Mouse (Mus musculus) midbrain, embryonic 15.5 days (tissue): ENCODE measurements around the gene Kcnh3. TPM values are rescaled to one million over a fixed set of nuclear protein-coding genes. Genes with fewer than 3 reads are reported as not detected.

Source experiments
- ATAC-seq: fragments of 200-750 bp; cut with Nextera tagmentation; replicated peaks from 2 replicates; pipeline ENCODE4 v1.8.0; 2017; ENCODE audit warnings: moderate TSS enrichment
- H3K27ac ChIP-seq: fragments of 300-500 bp; sonication (generic); 2 replicates; pipeline ENCODE4 v1.5.1; 2015; ENCODE audit warnings: mild to moderate bottlenecking, inconsistent platforms
- H3K27me3 ChIP-seq: fragments of 300-500 bp; sonication (generic); replicated peaks from 2 replicates; pipeline ENCODE4 v1.6.1; 2015; ENCODE audit warnings: inconsistent platforms
- H3K36me3 ChIP-seq: fragments of 300-500 bp; sonication (generic); replicated peaks from 2 replicates; pipeline ENCODE4 v1.6.1; 2015; ENCODE audit warnings: inconsistent platforms
- H3K4me1 ChIP-seq: fragments of 300-500 bp; sonication (generic); 2 replicates; pipeline ENCODE4 v1.6.1; 2015; ENCODE audit warnings: inconsistent platforms
- H3K4me2 ChIP-seq: fragments of 300-500 bp; sonication (generic); 2 replicates; pipeline ENCODE4 v1.6.1; 2015; ENCODE audit warnings: inconsistent platforms, mild to moderate bottlenecking, moderate library complexity
- H3K4me3 ChIP-seq: fragments of 300-500 bp; sonication (generic); 2 replicates; pipeline ENCODE4 v1.5.1; 2015; ENCODE audit warnings: mild to moderate bottlenecking, inconsistent platforms
- H3K9ac ChIP-seq: fragments of 300-500 bp; sonication (generic); 2 replicates; pipeline ENCODE4 v1.6.1; 2015; ENCODE audit warnings: mild to moderate bottlenecking, inconsistent platforms
- H3K9me3 ChIP-seq: fragments of 300-500 bp; sonication (generic); 2 replicates; pipeline ENCODE4 v1.6.1; 2016; ENCODE audit warnings: inconsistent platforms
- WGBS: fragments of 180-500 bp; shearing (Covaris S2); methylation state at CpG from one replicate; pipeline ENCODE4 v1.1.7; 2015; ENCODE audit warnings: mixed read lengths; 5-methylcytosine and 5-hydroxymethylcytosine counted together
- polyA plus RNA-seq: library from polyadenylated mRNA; unstranded; fragments of >200 nt; fragmentation: Nextera tagmentation; extraction: Ambion mirVana; gene quantifications from 2 replicates; pipeline ENCODE4 v1.2.1, GENCODE M21; 2015

The Kcnh3 gene
- polyA plus RNA-seq, 1 experiment from 2014 or later = 0.25 TPM

- H3K4me1 ChIP-seq = peaks cover 10% of the 10 kb centered on the region
- H3K36me3 ChIP-seq = no peaks in the 10 kb centered on the region
- no peak overlapping the region for H3K27ac ChIP-seq
- H3K9me3 ChIP-seq = no peaks in the 10 kb centered on the region
- 52% methylated on average over 10 of the region's 10 CpGs for WGBS
- no peak overlapping the region for H3K4me3 ChIP-seq
- no peak for ATAC-seq
- no peak overlapping the region for H3K9ac ChIP-seq
- H3K27me3 ChIP-seq = 0 out of 2 replicates have a peak, but pooled peaks cover under 1% of the 10 kb centered on the region
- H3K4me2 ChIP-seq = no peak overlapping the region
These were observed 38.0 kb downstream of the Kcnh3 start for GRCm38 (mm10) chr15:99262702-99263101.

DNA sequence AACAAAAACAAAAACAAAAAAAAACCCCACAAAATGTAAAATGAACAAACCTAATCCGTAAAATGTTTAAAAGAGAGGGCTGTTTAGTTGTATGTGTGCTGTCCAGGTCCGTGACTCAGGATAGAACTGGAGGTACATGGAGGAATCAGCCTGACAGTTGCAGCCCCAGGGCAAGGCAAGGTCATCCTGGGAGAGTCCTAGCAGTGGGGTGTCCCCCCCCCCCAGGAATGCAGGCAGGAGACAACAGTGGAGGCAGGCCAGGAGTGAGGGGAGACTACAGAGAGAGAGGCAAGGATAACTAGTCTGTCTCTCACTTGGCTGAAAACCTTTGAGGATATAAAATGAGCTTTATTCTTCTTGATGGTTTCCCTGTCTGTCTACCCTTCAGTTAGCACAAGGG, 39.7 kb downstream of the Kcnh3 start:
- Histone ChIP-seq H3K4me3 (no peak overlapping the region), H3K9me3 (no peaks in the 10 kb centered on the region), H3K27me3 (no peaks in the 10 kb centered on the region), H3K9ac (no peak overlapping the region), H3K4me2 (no peak overlapping the region), H3K36me3 (no peaks in the 10 kb centered on the region), H3K27ac (no peak overlapping the region), H3K4me1 (peaks cover 8% of the 10 kb centered on the region)
- 85% methylated on average over 2 of the region's 2 CpGs for WGBS
- ATAC-seq = no peak

DNA sequence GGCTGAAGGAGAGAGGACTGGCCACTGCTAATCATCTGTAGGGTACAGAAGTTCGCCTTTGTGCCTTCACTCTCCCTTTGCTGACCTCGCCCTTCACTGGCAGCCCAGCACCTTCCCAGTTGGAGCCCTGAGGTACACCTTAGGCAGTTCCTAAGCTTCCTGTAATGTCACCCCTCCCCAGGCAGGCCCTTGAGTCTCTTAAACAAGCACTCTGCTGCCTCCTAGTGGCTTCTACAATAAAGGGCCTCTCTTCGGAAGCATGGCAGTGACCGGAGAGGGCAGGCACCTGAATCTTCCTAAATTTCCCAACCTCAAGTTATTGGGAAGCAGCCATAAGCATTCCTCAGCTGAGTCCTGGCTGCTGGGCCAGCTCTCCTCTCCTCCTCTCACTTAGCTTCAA, 41.0 kb downstream of the Kcnh3 start:
- ATAC-seq = no peak

GRCm38 (mm10) chr15:99276095-99276494, 51.4 kb downstream of the Kcnh3 start:
- WGBS = 88% methylated on average over 8 of the region's 8 CpGs
- ATAC-seq = no peak
- H3K9me3 ChIP-seq = no peaks in the 10 kb centered on the region

More for the DNA sequence above, 41.0 kb downstream of the Kcnh3 start:
- Histone ChIP-seq H3K4me2 (no peak overlapping the region), H3K36me3 (no peaks in the 10 kb centered on the region), H3K27ac (no peak overlapping the region), H3K27me3 (no peaks in the 10 kb centered on the region), H3K9ac (no peak overlapping the region), H3K4me3 (no peak overlapping the region), H3K4me1 (no peaks in the 10 kb centered on the region), H3K9me3 (no peaks in the 10 kb centered on the region)
- WGBS = 24% methylated on average over 4 of the region's 4 CpGs

DNA sequence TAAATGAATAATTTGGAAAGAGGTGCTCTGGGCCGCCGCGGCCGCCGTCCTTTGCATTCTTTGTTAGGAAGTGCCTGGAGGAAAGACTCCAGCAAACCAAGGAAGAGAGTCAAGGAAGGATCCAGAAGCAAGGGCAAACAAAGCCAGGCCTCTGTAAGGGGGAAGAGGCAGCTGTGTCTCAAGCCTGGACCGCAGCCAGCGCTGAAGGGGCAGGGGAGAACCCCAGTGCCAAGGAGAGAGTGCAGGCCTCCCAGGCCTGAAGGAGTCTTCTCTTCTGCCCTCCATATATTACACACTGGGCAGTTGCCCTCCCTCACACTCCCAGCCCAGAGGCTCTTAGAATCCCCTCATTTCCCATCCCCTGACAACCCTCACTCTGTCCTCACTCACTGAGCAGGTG, 53.6 kb downstream of the Kcnh3 start:
- Histone ChIP-seq H3K27ac (no peak overlapping the region), H3K4me1 (no peaks in the 10 kb centered on the region), H3K27me3 (no peaks in the 10 kb centered on the region), H3K4me2 (no peak overlapping the region), H3K4me3 (no peak overlapping the region), H3K9ac (no peak overlapping the region), H3K9me3 (no peaks in the 10 kb centered on the region), H3K36me3 (no peaks in the 10 kb centered on the region)
- ATAC-seq = no peak
- 84% methylated on average over 7 of the region's 7 CpGs for WGBS

More at GRCm38 (mm10) chr15:99276095-99276494, 51.4 kb downstream of the Kcnh3 start:
- Histone ChIP-seq H3K4me2 (no peak overlapping the region), H3K4me1 (no peaks in the 10 kb centered on the region), H3K36me3 (no peaks in the 10 kb centered on the region), H3K4me3 (no peak overlapping the region), H3K9ac (no peak overlapping the region), H3K27me3 (no peaks in the 10 kb centered on the region), H3K27ac (no peak overlapping the region)

DNA sequence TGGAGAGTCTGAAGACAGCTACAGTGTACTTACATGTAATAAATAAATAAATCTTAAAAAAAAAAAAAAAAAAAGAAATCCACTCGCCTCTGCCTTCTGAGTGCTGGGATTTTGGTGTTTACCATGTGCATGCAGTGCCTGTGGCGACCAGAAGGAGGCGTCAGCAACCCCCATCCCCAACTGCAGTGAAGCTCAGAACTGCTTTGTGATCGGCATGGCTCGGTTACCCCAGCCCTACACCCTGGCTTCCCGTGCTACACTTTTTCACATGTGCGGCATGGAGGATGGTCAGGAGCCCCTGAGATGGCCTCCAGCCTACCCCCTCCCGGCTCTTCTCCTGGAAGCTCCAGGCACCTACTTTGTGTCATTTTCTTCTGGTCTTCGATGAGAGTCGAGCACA, 58.8 kb downstream of the Kcnh3 start:
- Histone ChIP-seq H3K9me3 (no peaks in the 10 kb centered on the region), H3K9ac (no peak overlapping the region), H3K27ac (no peak overlapping the region), H3K4me3 (no peak overlapping the region), H3K4me1 (no peaks in the 10 kb centered on the region), H3K4me2 (no peak overlapping the region), H3K36me3 (no peaks in the 10 kb centered on the region), H3K27me3 (no peaks in the 10 kb centered on the region)
- no peak for ATAC-seq
- 67% methylated on average over 10 of the region's 10 CpGs for WGBS

GRCm38 (mm10) chr15:99284527-99285188, 60.0 kb downstream of the Kcnh3 start:
- no peak for ATAC-seq
- Histone ChIP-seq H3K4me2 (no peak overlapping the region), H3K9ac (no peak overlapping the region), H3K36me3 (no peaks in the 10 kb centered on the region), H3K4me3 (no peak overlapping the region), H3K9me3 (no peaks in the 10 kb centered on the region), H3K27me3 (no peaks in the 10 kb centered on the region), H3K27ac (no peak overlapping the region), H3K4me1 (no peaks in the 10 kb centered on the region)
- 48% methylated on average over 14 of the region's 14 CpGs for WGBS

- no peaks in the 10 kb centered on the region for H3K9me3 ChIP-seq
- no peak overlapping the region for H3K27ac ChIP-seq
- no peak overlapping the region for H3K4me3 ChIP-seq
- ATAC-seq = no peak
- no peak overlapping the region for H3K4me2 ChIP-seq
- H3K27me3 ChIP-seq = no peaks in the 10 kb centered on the region
- WGBS = 59% methylated on average over 8 of the region's 8 CpGs
- H3K9ac ChIP-seq = no peak overlapping the region
- no peaks in the 10 kb centered on the region for H3K36me3 ChIP-seq
- H3K4me1 ChIP-seq = no peaks in the 10 kb centered on the region
These were observed 60.5 kb downstream of the Kcnh3 start for GRCm38 (mm10) chr15:99285189-99285535.

DNA sequence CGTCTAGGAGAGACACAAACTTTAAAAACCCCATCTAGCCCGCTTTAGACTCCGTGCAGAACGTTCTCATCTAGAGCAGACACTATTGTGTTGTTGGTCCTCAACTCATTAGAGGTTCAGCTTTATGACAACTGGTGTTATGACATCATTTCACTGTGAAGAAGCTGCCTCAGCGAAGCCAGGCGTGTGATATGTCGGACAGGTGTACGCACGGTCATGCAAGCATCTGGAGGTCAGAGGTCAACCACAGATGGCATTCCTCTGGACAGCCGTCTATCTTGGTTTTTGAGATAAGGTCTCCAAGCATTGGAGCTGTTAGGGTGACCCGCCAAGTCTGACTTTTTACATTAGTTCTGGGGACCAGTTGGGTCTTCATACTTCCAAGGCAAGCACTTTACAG, 65.9 kb downstream of the Kcnh3 start:
- H3K4me1 ChIP-seq = peaks cover 7% of the 10 kb centered on the region
- no peak for ATAC-seq
- H3K9ac ChIP-seq = no peak overlapping the region
- H3K27ac ChIP-seq = no peak overlapping the region
- no peak overlapping the region for H3K4me2 ChIP-seq
- WGBS = 93% methylated on average over 11 of the region's 11 CpGs
- H3K27me3 ChIP-seq = no peaks in the 10 kb centered on the region
- no peak overlapping the region for H3K4me3 ChIP-seq
- H3K36me3 ChIP-seq = no peaks in the 10 kb centered on the region
- no peaks in the 10 kb centered on the region for H3K9me3 ChIP-seq

Other genes with a start within 250 kb of the Kcnh3 start
- gene Tuba1c, start 195.0 kb upstream of the Kcnh3 start, polyA plus RNA-seq = 16.4 and 20.5 TPM in 2 replicates
- gene Prph, start 169.7 kb upstream of the Kcnh3 start, polyA plus RNA-seq = 5.7 and 10.3 TPM in 2 replicates
- 4.9 and 6.6 TPM in 2 replicates for gene Troap, start 150.3 kb upstream of the Kcnh3 start, polyA plus RNA-seq
- gene C1ql4, start 137.0 kb upstream of the Kcnh3 start, polyA plus RNA-seq = 12.4 and 15.3 TPM in 2 replicates
- gene Dnajc22, start 131.7 kb upstream of the Kcnh3 start, polyA plus RNA-seq = 2.0 and 2.1 TPM in 2 replicates
- gene Spats2, start 98.9 kb upstream of the Kcnh3 start, polyA plus RNA-seq = 33.0 and 35.4 TPM in 2 replicates
- 213 and 225 TPM in 2 replicates for gene Mcrs1, start 27.1 kb downstream of the Kcnh3 start, polyA plus RNA-seq
- gene Prpf40b, start 70.2 kb downstream of the Kcnh3 start, polyA plus RNA-seq = 129 and 132 TPM in 2 replicates
- 0.62 and 0.75 TPM in 2 replicates for gene Fam186b, start 71.0 kb downstream of the Kcnh3 start, polyA plus RNA-seq
- 9.1 and 10.0 TPM in 2 replicates for gene Fmnl3, start 145.6 kb downstream of the Kcnh3 start, polyA plus RNA-seq
- gene Tmbim6, start 168.0 kb downstream of the Kcnh3 start, polyA plus RNA-seq = 276 and 282 TPM in 2 replicates
- gene Nckap5l, start 232.9 kb downstream of the Kcnh3 start, polyA plus RNA-seq = 13.4 and 15.6 TPM in 2 replicates
- gene Bcdin3d, start 249.9 kb downstream of the Kcnh3 start, polyA plus RNA-seq = 21.5 and 23.0 TPM in 2 replicates